Mouse (Mus musculus) regulatory T cell (primary cell): ENCODE data around the gene Dennd6b.

Experiments used
- in situ Hi-C: fragments of 300-600 bp; cut with MboI, MseI; formaldehyde crosslinking; loops from one replicate; pipeline ENCODE4 v1.15.1; 2025; ENCODE audit warnings: high pct_unique_total_duplicates

Gene Dennd6b

GRCm38 (mm10) chr15:89158516-89158915 is 37.8 kb downstream of the Dennd6b start:
- in situ Hi-C loops, result no loop called here

GRCm38 (mm10) chr15:89157954-89158353 is 38.3 kb downstream of the Dennd6b start:
- in situ Hi-C loops, result no loop called here

GRCm38 (mm10) chr15:89152312-89152711 is 44.0 kb downstream of the Dennd6b start:
- in situ Hi-C loops, result no loop called here

- in situ Hi-C loops, result no loop called here
Observed at GRCm38 (mm10) chr15:89150041-89150390, 46.3 kb downstream of the Dennd6b start.

- in situ Hi-C loops, result loop anchor here (5.0 kb wide), 1 partner anchor 48 kb away; the partner anchor contains the start of gene Dennd6b
Observed at GRCm38 (mm10) chr15:89149271-89150040, 46.8 kb downstream of the Dennd6b start, which contains the start of gene Mapk11. Gene Mapk11 (minus strand): TSS chr15:89149628.

- in situ Hi-C loops, result loop anchor here (5.0 kb wide), 1 partner anchor 49 kb away; the partner anchor contains the start of gene Dennd6b
Observed at GRCm38 (mm10) chr15:89148496-89149270, 47.6 kb downstream of the Dennd6b start.

- in situ Hi-C loops, result loop anchor here (5.0 kb wide), 1 partner anchor 49 kb away; the partner anchor contains the start of gene Dennd6b
Observed at GRCm38 (mm10) chr15:89147895-89148294, 48.4 kb downstream of the Dennd6b start.

GRCm38 (mm10) chr15:89147456-89147855 is 48.8 kb downstream of the Dennd6b start:
- in situ Hi-C loops, result loop anchor here (5.0 kb wide), 1 partner anchor 50 kb away; the partner anchor contains the start of gene Dennd6b

GRCm38 (mm10) chr15:89147024-89147423 is 49.3 kb downstream of the Dennd6b start:
- in situ Hi-C loops, result loop anchor here (5.0 kb wide), 1 partner anchor 50 kb away; the partner anchor contains the start of gene Dennd6b

- in situ Hi-C loops, result loop anchor here (5.0 kb wide), 1 partner anchor 51 kb away; the partner anchor contains the start of gene Dennd6b
Observed at GRCm38 (mm10) chr15:89146537-89146936, 49.8 kb downstream of the Dennd6b start.

- in situ Hi-C loops, result loop anchor here (5.0 kb wide), 1 partner anchor 51 kb away; the partner anchor contains the start of gene Dennd6b
Observed at GRCm38 (mm10) chr15:89145813-89146350, 50.4 kb downstream of the Dennd6b start.

- in situ Hi-C loops, result loop anchor here (5.0 kb wide), 1 partner anchor 52 kb away; the partner anchor contains the start of gene Dennd6b
Observed at GRCm38 (mm10) chr15:89144965-89145364, 51.3 kb downstream of the Dennd6b start.

- in situ Hi-C loops, result no loop called here
Observed at GRCm38 (mm10) chr15:89143134-89143533, 53.2 kb downstream of the Dennd6b start.

- in situ Hi-C loops, result no loop called here
Observed at GRCm38 (mm10) chr15:89141905-89142304, 54.4 kb downstream of the Dennd6b start.

- in situ Hi-C loops, result no loop called here
Observed at GRCm38 (mm10) chr15:89141443-89141842, 54.9 kb downstream of the Dennd6b start.

GRCm38 (mm10) chr15:89140659-89141252 is 55.5 kb downstream of the Dennd6b start, which contains the start of gene Mapk12:
Gene Mapk12 (minus strand): TSS chr15:89140703.
- in situ Hi-C loops, result no loop called here

- in situ Hi-C loops, result no loop called here
Observed at GRCm38 (mm10) chr15:89140048-89140658, 56.1 kb downstream of the Dennd6b start.

- in situ Hi-C loops, result no loop called here
Observed at GRCm38 (mm10) chr15:89138531-89138930, 57.8 kb downstream of the Dennd6b start.

GRCm38 (mm10) chr15:89138046-89138405 is 58.3 kb downstream of the Dennd6b start:
- in situ Hi-C loops, result no loop called here

GRCm38 (mm10) chr15:89137378-89138045 is 58.8 kb downstream of the Dennd6b start:
- in situ Hi-C loops, result no loop called here
